Mouse (Mus musculus) kidney, postnatal 0 days (tissue): ENCODE results near the gene Col7a1. TPM values are rescaled to one million over a fixed set of nuclear protein-coding genes. Genes with fewer than 3 reads are reported as not detected.

Source experiments
- ATAC-seq: fragments of 200-750 bp; cut with Nextera tagmentation; replicated peaks from 2 replicates; pipeline ENCODE4 v1.8.0; 2017; ENCODE audit warnings: low read depth, moderate number of reproducible peaks, moderate TSS enrichment, moderate library complexity; ENCODE audit not compliant: low FRiP score
- DNase-seq: peaks from one replicate; pipeline ENCODE4 v3.0.0-alpha.2; 2016; ENCODE audit warnings: low spot score
- H3K27ac ChIP-seq: fragments of 300-500 bp; sonication (generic); 2 replicates; pipeline ENCODE4 v1.5.1; 2014; ENCODE audit warnings: mild to moderate bottlenecking
- H3K27me3 ChIP-seq: fragments of 300-500 bp; sonication (generic); 2 replicates; pipeline ENCODE4 v1.6.1; 2014; ENCODE audit warnings: low read length, mixed read lengths; ENCODE audit not compliant: insufficient read depth
- H3K36me3 ChIP-seq: fragments of 300-500 bp; sonication (generic); 2 replicates; pipeline ENCODE4 v1.6.1; 2014; ENCODE audit warnings: low read length, mixed read lengths; ENCODE audit not compliant: insufficient read depth
- H3K4me1 ChIP-seq: fragments of 300-500 bp; sonication (generic); replicated peaks from 2 replicates; pipeline ENCODE4 v1.6.1; 2014; ENCODE audit warnings: antibody characterized with exemption, low read length, mixed read lengths; ENCODE audit not compliant: insufficient read depth
- H3K4me2 ChIP-seq: fragments of 300-500 bp; sonication (generic); 2 replicates; pipeline ENCODE4 v1.6.1; 2014; ENCODE audit warnings: mild to moderate bottlenecking, low read length, moderate library complexity, mixed read lengths
- H3K4me3 ChIP-seq: fragments of 300-500 bp; sonication (generic); replicated peaks from 2 replicates; pipeline ENCODE4 v1.5.1; 2014; ENCODE audit warnings: low read depth, low read length
- H3K9ac ChIP-seq: fragments of 300-500 bp; sonication (generic); 2 replicates; pipeline ENCODE4 v1.6.1; 2014; ENCODE audit warnings: low read depth, low read length
- H3K9me3 ChIP-seq: fragments of 300-500 bp; sonication (generic); replicated peaks from 2 replicates; pipeline ENCODE4 v1.6.1; 2016; ENCODE audit warnings: low read length, inconsistent platforms, mixed read lengths
- CTCF ChIP-seq: IDR thresholded peaks from 2 replicates; pipeline ENCODE4 v1.5.1; 2016; ENCODE audit warnings: antibody characterized with exemption, low read depth, mild to moderate bottlenecking, moderate library complexity
- WGBS: fragments of 180-500 bp; shearing (Covaris S2); extraction: QIAGEN DNeasy Blood & Tissue Kit; methylation state at CpG from one replicate; pipeline ENCODE4 v1.1.7; 2014; 5-methylcytosine and 5-hydroxymethylcytosine counted together
- microRNA counts: library from miRNA; unstranded; fragments of <30 nt; microRNA quantifications from one replicate; lab custom pipeline; 2015
- microRNA-seq: library from miRNA; unstranded; fragments of <30 nt; microRNA quantifications from one replicate; pipeline ENCODE4, GENCODE M21; 2016
- polyA plus RNA-seq: library from polyadenylated mRNA; unstranded; fragments of >200 nt; fragmentation: Nextera tagmentation; extraction: Ambion mirVana; gene quantifications from 2 replicates; pipeline ENCODE4 v1.2.1, GENCODE M21; 2015

Col7a1 gene
- polyA plus RNA-seq, 1 experiment from 2014 or later, result 3.1 TPM

GRCm38 (mm10) chr9:109028421-109028820 lies 75.0 kb downstream of the Col7a1 start:
- WGBS, result 66% methylated on average over 3 of the region's 3 CpGs
- Histone ChIP-seq H3K27me3 (no peaks in the 10 kb centered on the region), H3K4me3 (no peak overlapping the region), H3K9ac (0 out of 2 replicates have a peak overlapping the region, but pooled peaks have one; percentile 23), H3K27ac (no peak overlapping the region), H3K4me2 (no peak overlapping the region), H3K9me3 (no peaks in the 10 kb centered on the region), H3K36me3 (no peaks in the 10 kb centered on the region), H3K4me1 (no peaks in the 10 kb centered on the region)
- no peak for DNase-seq
- TF ChIP-seq CTCF, result no peak
- ATAC-seq, result no peak

- Histone ChIP-seq H3K4me3 (no peak overlapping the region), H3K9ac (no peak overlapping the region), H3K4me1 (no peaks in the 10 kb centered on the region), H3K27me3 (no peaks in the 10 kb centered on the region), H3K9me3 (no peaks in the 10 kb centered on the region), H3K36me3 (no peaks in the 10 kb centered on the region), H3K27ac (no peak overlapping the region), H3K4me2 (no peak overlapping the region)
- DNase-seq (no peak), ATAC-seq (no peak)
- no peak for TF ChIP-seq CTCF
- WGBS, result 72% methylated on average over 5 of the region's 5 CpGs
Measured at GRCm38 (mm10) chr9:109028919-109029318, 75.5 kb downstream of the Col7a1 start.

- Histone ChIP-seq H3K4me1 (no peaks in the 10 kb centered on the region), H3K27me3 (no peaks in the 10 kb centered on the region), H3K36me3 (no peaks in the 10 kb centered on the region), H3K4me2 (no peak overlapping the region), H3K27ac (no peak overlapping the region), H3K4me3 (no peak overlapping the region), H3K9me3 (no peaks in the 10 kb centered on the region), H3K9ac (no peak overlapping the region)
- WGBS, result 60% methylated on average over 3 of the region's 3 CpGs
- no peak for ATAC-seq
- no peak for TF ChIP-seq CTCF
- DNase-seq, result no peak
Measured at GRCm38 (mm10) chr9:109030312-109030711, 76.9 kb downstream of the Col7a1 start.

- no peak overlapping the region for H3K4me3 ChIP-seq
- no peak overlapping the region for H3K27ac ChIP-seq
- no peaks in the 10 kb centered on the region for H3K36me3 ChIP-seq
- no peak overlapping the region for H3K4me2 ChIP-seq
- no peak for TF ChIP-seq CTCF
- DNase-seq (no peak), ATAC-seq (no peak)
- WGBS, result 95% methylated on average over 7 of the region's 7 CpGs
- H3K9ac ChIP-seq, result no peak overlapping the region
- no peaks in the 10 kb centered on the region for H3K4me1 ChIP-seq
- H3K27me3 ChIP-seq, result no peaks in the 10 kb centered on the region
- no peaks in the 10 kb centered on the region for H3K9me3 ChIP-seq
Measured at GRCm38 (mm10) chr9:109031001-109031400, 77.6 kb downstream of the Col7a1 start.

GRCm38 (mm10) chr9:109031686-109032085 lies 78.3 kb downstream of the Col7a1 start:
- Histone ChIP-seq H3K4me3 (no peak overlapping the region), H3K27me3 (no peaks in the 10 kb centered on the region), H3K4me2 (no peak overlapping the region), H3K36me3 (no peaks in the 10 kb centered on the region), H3K4me1 (no peaks in the 10 kb centered on the region), H3K9ac (no peak overlapping the region), H3K27ac (no peak overlapping the region), H3K9me3 (no peaks in the 10 kb centered on the region)
- DNase-seq, result no peak
- ATAC-seq, result no peak
- no peak for TF ChIP-seq CTCF
- 74% methylated on average over 8 of the region's 8 CpGs for WGBS

- H3K27ac ChIP-seq, result no peak overlapping the region
- DNase-seq (no peak), ATAC-seq (no peak)
- no peaks in the 10 kb centered on the region for H3K4me1 ChIP-seq
- H3K27me3 ChIP-seq, result no peaks in the 10 kb centered on the region
- no peak overlapping the region for H3K4me2 ChIP-seq
- WGBS, result 78% methylated on average over 6 of the region's 6 CpGs
- H3K9me3 ChIP-seq, result no peaks in the 10 kb centered on the region
- H3K9ac ChIP-seq, result no peak overlapping the region
- no peaks in the 10 kb centered on the region for H3K36me3 ChIP-seq
- TF ChIP-seq CTCF, result no peak
- H3K4me3 ChIP-seq, result no peak overlapping the region
Measured at GRCm38 (mm10) chr9:109032435-109032834, 79.0 kb downstream of the Col7a1 start.

MicroRNA genes within 50 kb of the gene (microRNA counts, 519-probe panel; counts per million panel counts)
- 330 counts per million, percentile 68 among the panel's probes with 10 or more counts for microRNA mmu-miR-711 (lab: Ali Mortazavi, UCI)

Small RNA genes lying within 50 kb of the gene (microRNA-seq; reads per million reads assigned to microRNA genes)
- gene Mir711, result not detected

Other genes starting within 250 kb of the Col7a1 start
- gene Ip6k2, start 169.8 kb upstream of the Col7a1 start, polyA plus RNA-seq, result 74.6 and 79.5 TPM in 2 replicates
- 11.3 and 13.6 TPM in 2 replicates for gene Nckipsd, start 145.2 kb upstream of the Col7a1 start, polyA plus RNA-seq
- 0.06 and 0.11 TPM in 2 replicates for gene Celsr3, start 127.3 kb upstream of the Col7a1 start, polyA plus RNA-seq
- 10.7 and 12.8 TPM in 2 replicates for gene Slc26a6, start 100.3 kb upstream of the Col7a1 start, polyA plus RNA-seq
- not detected in 2 replicates for gene Tmem89, start 39.0 kb upstream of the Col7a1 start, polyA plus RNA-seq
- 662 and 717 TPM in 2 replicates for gene Uqcrc1, start 17.0 kb upstream of the Col7a1 start, polyA plus RNA-seq
- 0.11 TPM in 1 of 2 replicates, not detected in the other for gene Ucn2, start 32.4 kb downstream of the Col7a1 start, polyA plus RNA-seq
- 5.8 and 7.9 TPM in 2 replicates for gene Pfkfb4, start 38.2 kb downstream of the Col7a1 start, polyA plus RNA-seq
- gene Shisa5, start 85.0 kb downstream of the Col7a1 start, polyA plus RNA-seq, result 122 and 123 TPM in 2 replicates
- 14.3 and 15.2 TPM in 2 replicates for gene Trex1, start 106.1 kb downstream of the Col7a1 start, polyA plus RNA-seq
- 18.8 and 20.9 TPM in 2 replicates for gene Atrip, start 120.5 kb downstream of the Col7a1 start, polyA plus RNA-seq
- 12.9 and 13.8 TPM in 2 replicates for gene Ccdc51, start 128.9 kb downstream of the Col7a1 start, polyA plus RNA-seq
- 635 and 680 TPM in 2 replicates for gene Tma7, start 129.0 kb downstream of the Col7a1 start, polyA plus RNA-seq
- 8.4 and 9.6 TPM in 2 replicates for gene Plxnb1, start 141.8 kb downstream of the Col7a1 start, polyA plus RNA-seq
- not detected in 2 replicates for gene Fbxw21, start 208.5 kb downstream of the Col7a1 start, polyA plus RNA-seq
- gene Fbxw13, start 242.4 kb downstream of the Col7a1 start, polyA plus RNA-seq, result not detected in 2 replicates